Mouse (Mus musculus) large intestine, adult 2 months (tissue): ENCODE data around the gene Upf3b. TPM values are rescaled to one million over a fixed set of nuclear protein-coding genes. Genes with fewer than 3 reads are reported as not detected.
"Not testable (repeated sequence)": the region's sequence is repeated elsewhere in the genome, so short reads cannot be mapped to it uniquely, and the experiment has no call there.

ENCODE experiments used
- DNase-seq: peaks from one replicate; pipeline ENCODE4 v3.0.0-alpha.2; 2012; ENCODE audit warnings: low read depth, low spot score
- WGBS: fragments of 180-500 bp; shearing (Covaris S2); methylation state at CpG from one replicate; pipeline ENCODE4 v1.1.7; 2018; 5-methylcytosine and 5-hydroxymethylcytosine counted together
- polyA plus RNA-seq: library from polyadenylated mRNA; depleted of rRNA; stranded (reverse); fragments of >200 nt; gene quantifications from 2 replicates; pipeline ENCODE4 v1.2.3, GENCODE M21; 2012; rRNA removed

The Upf3b gene
- polyA plus RNA-seq, result 2.0 and 3.3 TPM in 2 replicates

DNA sequence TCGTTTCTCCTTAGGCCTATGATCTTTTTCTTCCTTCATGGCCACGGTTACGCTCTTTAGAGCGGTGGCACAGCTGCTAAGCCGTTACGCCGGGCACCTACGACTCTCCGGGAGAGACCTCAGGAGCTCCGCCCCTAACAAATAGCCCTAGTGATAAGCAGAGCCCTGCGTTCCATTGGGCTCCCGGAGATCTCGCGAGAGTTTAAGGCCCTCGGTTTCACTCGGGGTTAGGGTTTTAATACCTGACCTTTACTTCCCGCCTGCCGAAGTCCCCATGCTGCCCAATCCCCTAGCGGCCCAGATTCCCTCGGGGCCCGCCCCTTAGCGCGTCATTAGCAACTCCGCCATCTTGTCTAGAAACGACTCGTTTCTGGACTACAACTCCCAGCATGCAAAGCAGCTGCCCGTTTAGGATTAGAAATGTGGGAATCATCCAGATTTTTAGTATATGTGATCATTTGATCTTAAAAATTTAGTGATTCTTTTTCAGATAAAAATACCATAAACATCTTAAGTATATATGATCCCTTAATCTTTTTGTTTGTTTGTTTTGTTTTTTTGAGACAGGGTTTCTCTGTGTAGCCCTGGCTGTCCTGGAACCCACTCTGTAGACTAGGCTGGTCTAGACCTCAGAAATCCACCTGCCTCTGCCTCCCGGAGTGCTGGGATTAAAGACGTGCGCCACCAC lies at the start of gene Upf3b:
Gene Upf3b, minus strand, starts transcription at position 130 of the 688 bp plus-strand sequence.
- peak; percentile 82 for DNase-seq
- 13% methylated on average over 30 of the region's 30 CpGs for WGBS

DNA sequence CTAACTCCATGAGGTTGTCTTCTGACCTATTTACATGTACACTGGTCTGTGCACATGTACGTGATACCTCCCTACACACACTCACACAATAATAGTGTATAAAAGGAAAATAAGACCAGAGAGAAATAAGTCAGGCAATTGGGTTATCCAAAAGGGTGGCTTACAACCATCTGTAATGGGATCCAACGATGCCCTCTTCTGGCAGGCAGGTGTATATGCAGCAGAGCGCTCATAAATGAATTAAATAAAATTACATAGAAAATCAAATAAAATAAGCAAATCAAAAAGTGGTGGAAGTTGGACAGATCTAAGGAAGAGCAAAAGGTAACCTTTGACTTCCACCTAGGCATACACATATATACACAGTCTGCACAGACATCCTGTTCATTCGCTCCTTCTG lies 47.7 kb upstream of the Upf3b start:
- WGBS, result 60% methylated on average over 4 of the region's 4 CpGs
- DNase-seq, result no peak

DNA sequence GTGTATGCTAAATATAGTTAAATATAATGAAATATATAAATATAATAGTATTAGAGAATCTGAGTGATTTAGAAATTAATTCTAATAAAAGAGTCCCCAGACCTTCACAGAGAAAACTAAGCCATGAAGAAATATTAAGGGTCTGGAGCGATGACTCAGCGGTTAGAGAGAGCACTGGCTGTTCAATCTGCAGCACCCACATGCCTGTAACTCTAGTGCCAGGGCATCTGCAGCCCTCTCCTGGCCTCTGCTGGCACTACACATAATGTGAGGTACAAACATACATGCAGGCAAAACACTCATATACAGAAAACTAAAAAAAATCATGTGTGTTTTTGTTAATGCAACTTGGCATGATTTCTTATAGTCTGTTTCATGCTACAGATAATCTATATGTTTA lies 34.8 kb upstream of the Upf3b start:
- no peak for DNase-seq

DNA sequence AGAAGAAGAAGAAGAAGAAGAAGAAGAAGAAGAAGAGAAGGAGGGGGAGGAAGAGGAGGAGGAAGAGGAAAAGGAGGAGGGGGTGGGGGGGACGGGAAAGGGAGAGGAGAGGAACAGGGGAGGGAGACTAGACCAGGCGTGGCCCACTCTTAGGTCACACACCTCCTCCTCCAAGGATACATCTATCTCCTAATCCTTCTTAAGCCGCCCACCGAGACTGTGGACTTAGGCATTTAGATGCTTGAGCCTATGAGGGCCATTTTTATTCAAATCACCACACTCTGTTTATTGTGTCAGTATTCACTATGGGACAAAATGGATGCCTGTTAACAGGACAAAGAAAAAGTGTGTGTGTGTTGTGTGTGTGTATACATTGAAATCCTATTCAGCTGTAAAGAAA lies 34.4 kb upstream of the Upf3b start:
- DNase-seq, result not testable (repeated sequence)
- no CpG with 5 or more reads among the region's 4 CpGs for WGBS

More for the DNA sequence above, 34.8 kb upstream of the Upf3b start:
- 96% methylated on average over 2 of the region's 2 CpGs for WGBS

DNA sequence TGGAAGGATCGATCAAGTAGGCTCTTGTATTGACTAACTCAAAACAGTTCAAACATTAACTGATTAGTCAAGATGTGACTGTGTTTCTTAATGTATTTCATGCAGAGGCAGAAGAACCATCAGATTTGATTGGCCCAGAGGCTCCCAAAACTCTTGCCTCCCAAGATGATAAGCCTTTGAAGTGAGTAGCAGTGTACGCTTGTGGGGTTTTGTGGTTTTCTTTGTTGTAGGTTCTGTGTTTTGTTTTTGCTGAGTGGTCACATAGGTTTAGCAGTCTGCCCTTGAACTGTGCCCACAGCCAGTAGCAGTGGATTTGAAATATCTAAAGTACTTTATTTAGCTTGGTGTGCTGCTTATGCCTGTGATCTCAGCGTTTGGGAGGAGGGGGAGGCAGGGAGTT lies 31.6 kb upstream of the Upf3b start:
- 90% methylated on average over 3 of the region's 3 CpGs for WGBS
- no peak for DNase-seq

DNA sequence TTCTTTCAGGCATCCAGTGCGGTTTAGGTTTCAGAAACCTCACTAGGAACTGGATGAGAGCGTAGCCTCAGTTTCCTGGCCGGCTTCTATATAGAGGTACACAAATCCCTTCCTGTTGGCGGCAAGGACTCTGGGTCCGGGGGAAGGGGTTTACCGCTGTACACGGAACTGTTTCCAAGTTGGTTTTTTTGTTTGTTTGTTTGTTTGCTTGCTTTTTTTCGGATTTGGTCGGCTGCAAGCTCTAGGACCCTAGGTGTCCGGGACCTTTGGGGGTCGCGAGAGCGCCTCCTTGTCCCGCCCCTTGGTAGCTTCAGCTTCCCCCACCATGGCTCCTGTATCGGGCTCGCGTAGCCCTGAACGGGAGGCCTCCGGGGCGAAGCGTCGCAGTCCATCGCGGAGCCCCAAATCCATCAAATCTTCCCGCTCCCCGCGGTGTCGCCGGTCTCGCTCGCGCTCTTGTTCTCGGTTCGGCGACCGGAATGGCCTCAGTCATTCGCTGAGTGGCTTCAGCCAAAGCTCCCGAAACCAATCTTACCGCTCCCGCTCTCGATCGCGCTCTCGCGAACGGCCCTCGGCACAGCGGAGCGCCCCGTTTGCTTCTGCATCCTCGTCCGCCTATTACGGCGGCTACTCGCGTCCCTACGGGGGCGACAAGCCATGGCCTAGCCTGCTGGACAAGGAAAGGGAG lies 16.7 kb upstream of the Upf3b start, which contains the start of gene Nkap:
Gene Nkap, plus strand, starts transcription at position 125 of the 688 bp plus-strand sequence.
- 13% methylated on average over 58 of the region's 58 CpGs for WGBS
- no peak for DNase-seq

DNA sequence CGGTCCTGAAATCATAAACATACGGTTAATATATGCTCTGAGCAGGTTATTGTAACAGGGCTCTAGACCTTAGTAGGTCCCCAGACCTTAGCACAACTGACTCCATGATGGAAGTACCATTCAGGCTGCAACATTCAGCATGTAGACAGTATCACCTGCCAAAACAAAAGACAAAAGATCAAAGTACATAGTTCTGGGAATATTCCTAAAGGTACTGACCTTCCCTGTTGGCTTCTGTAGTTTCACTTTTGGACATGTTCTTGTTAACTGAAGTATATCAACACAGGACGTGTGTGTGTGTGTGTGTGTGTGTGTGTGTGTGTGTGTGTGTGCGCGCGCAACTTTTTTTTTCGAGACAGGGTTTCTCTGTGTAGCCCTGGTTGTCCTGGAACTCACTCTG lies 15.4 kb upstream of the Upf3b start:
- WGBS, result 90% methylated on average over 7 of the region's 7 CpGs
- DNase-seq, result no peak

DNA sequence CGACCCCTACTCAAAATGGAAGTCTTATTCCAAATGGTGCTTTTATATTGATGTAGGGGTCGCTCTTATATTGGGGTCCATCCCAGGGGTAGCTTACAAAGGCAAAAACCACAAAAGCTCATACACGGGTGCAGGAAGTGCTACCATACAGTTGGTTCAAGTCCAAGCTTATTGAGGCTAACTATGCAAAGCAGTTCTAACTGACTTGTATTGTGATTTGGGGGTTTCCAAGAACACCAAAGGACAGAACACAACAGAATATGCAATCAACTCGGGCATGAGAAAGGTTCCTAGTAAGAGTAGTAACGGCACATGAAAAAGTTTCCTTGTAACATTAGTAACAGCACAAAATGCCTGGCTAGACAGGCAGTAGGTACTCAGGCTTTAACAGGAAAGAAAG lies 10.1 kb upstream of the Upf3b start:
- WGBS, result 56% methylated on average over 5 of the region's 5 CpGs
- no peak for DNase-seq

DNA sequence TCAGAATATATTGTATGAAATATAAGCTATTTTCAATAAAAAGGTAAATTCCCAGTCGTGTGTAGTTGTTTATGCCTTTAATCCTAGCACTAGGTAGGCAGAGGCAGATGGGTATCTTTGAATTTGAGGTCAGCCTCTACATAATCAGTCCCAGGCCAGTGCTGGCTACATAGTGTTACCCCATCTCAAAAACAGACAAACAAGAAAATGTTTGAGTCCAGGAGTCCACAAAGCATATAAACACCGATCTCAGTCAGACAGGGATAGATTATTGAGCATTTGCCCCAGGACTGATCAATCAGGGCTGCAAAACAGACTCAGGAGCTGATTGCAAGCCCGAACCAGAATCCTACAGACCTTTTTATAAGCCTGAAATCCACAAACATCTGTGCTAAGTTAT lies 9.5 kb upstream of the Upf3b start:
- 63% methylated on average over 3 of the region's 3 CpGs for WGBS
- no peak for DNase-seq

DNA sequence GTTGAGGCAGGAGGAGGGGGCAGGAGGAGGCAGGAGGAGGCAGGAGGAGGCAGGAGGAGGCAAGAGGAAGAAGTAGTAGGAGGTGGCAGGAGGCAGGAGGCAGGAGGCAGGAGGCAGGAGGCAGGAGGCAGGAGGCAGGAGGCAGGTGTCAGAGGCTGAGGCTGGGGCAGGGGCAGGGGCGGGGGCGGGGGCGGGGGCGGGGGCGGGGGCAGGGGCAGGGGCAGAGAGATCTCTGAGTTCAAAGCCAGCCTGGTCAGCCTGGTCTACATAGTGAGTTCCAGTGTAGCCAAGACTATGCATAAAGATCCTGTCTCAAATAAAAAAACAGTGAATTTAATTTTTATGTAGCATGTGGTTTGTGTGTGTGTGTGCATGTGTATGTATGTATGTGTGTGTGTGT lies 7.0 kb upstream of the Upf3b start:
- WGBS, result no CpG with 5 or more reads among the region's 5 CpGs
- no peak for DNase-seq

DNA sequence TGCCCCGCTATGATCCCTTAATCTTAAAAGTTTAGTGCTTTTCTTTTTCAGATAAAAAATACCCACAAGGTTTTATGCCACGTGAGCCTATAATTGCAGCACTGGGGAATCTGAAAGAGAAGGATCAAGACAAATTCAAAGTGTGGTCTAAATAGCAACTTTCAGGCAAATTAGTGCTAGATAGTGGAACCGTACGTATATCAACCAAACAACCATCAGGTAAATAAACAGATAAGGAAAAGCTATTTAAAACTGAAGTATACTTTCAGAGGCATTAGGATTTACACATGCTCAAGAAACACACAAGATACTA lies 715 bp upstream of the Upf3b start:
- WGBS, result 79% methylated on average over 4 of the region's 4 CpGs
- DNase-seq, result no peak

DNA sequence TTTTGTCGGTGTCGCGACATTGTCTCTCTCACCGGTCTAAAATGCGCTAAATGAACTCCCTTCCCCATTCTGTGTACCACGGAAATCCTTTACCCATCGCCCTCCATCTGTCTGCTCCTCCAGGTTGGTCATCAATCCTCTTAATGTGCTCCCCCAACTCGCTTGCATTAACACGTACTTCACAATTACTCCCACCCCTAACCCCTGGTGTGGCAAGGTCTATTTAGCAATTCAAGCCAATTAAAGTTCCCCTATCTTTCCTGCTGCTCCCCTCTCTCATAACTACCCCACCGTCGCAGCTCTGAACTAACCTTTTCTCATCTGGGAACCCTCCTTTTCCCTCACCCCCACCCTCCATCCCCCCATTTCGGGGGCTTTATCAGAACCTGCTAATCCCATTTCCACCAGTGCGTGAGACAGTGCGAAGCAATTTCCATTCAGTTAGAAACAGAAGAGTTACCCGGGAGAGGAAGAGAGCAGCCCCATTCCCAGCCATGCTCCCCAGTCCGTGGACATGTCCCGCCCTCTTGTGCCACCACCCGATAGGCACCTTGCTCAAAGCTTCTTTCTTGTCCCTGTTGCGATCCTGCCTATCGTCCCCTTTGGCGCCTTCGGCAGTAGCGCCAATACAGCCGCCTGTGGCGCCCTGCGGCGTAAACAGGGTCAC lies 463 bp downstream of the Upf3b start:
- DNase-seq, result no peak
- WGBS, result 13% methylated on average over 27 of the region's 27 CpGs

DNA sequence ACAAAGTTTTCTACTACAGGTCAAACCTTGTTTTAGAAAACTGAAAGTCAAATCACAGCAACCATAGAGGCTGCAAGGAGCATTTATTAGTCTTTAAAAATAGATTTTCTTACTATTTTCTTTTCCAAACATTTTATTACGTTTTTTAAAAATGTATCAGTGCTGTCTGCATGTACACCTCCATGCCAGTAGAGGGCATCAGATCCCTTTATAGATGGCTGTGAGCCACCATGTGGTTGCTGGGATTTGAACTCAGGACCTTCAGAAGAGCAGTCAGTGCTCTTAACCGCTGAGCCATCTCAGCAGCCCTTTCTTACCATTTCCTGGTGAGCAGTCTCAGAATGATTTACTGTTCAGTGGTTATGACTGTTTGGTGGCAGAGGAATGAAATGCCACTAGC lies 6.3 kb downstream of the Upf3b start:
- DNase-seq, result no peak
- WGBS, result 46% methylated on average over 2 of the region's 2 CpGs

DNA sequence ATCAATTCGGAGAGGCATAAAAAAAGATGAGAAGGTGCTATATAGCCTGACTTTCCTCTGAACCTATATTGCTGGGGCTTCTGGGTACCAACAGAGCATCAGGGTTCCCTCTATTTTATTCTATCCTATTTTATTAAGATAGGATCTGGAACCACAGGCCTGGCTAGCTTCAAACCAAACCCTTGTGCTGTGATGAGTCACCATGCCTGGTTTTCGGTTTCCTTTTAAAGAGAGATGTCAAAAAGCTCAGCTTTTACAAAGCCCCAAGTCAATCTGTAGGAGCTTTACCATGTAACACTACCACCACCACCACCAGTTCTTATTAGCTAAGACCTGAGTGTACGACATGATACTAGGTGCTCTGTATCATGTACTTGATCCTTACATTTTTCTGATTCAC lies 11.4 kb downstream of the Upf3b start:
- 90% methylated on average over 3 of the region's 3 CpGs for WGBS
- no peak for DNase-seq

DNA sequence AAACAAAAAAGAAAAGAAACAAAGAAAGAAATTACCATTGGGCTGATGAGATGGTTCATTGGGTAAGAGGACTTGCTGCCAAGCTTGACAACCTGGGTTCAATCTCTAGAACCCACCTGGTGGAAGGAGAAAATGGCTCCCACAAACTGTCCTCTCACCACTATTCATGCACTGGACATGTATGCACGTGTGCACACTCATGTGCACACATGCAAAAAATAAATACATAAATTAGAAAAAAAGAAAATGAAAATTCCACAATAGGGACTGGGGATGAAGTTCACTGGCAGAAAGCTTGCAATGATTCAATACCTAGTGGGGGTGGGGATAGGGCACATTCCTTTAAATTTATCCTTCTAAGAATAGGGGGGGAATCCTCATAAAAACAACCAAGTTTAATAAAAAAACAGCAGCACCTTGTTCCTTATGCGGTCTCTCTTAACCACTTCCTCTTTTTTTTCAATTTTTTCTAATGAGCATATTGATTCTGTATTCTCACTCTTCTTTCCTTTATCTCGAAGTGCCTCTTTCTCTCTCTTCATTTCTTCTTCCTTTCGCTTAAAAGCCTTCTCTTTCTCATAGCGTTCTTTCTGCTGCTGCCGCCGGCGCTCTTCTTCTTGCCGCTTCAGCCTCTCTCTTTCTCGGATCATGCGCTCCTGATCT lies 14.9 kb downstream of the Upf3b start:
- WGBS, result 85% methylated on average over 11 of the region's 11 CpGs
- DNase-seq, result no peak

DNA sequence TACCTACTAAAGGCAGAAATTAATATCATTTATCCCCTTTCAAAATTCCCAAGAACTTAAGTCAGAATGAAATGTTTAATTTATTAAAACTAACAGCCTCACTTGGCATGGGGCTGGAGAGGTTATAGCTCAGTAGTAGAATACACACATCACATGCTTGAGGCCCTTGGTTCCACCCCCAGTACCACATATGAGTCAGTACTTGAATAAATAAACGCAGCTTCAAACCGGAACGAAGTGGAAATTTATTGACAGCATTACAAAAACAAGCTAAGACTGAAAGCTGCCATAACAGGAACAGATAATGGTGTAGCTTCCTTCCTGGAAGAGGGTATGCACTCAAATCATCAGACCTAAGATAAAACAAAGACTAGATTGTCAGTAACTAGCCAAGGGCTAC lies 18.7 kb downstream of the Upf3b start:
- WGBS, result 49% methylated on average over 3 of the region's 3 CpGs
- no peak for DNase-seq

DNA sequence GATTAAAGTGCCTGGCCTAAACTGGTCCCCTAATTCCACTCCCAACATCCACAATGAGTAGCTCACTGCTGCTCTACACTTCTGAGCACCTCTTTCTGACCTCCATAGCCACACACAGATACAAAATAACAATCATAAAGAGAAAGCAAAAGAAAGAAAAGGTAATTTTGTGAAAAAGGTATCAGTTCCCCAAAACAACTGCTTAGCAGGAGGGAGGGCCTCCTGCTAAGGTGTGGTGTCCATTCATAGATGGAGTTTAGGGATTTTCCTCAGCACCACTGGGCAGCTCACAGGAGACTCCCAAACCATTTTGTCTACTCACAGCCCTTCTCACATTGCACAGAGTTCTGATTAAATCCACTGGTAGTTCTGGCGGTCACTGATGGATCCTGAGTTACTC lies 21.3 kb downstream of the Upf3b start:
- DNase-seq, result no peak
- WGBS, result 82% methylated on average over 1 of the region's 1 CpGs

DNA sequence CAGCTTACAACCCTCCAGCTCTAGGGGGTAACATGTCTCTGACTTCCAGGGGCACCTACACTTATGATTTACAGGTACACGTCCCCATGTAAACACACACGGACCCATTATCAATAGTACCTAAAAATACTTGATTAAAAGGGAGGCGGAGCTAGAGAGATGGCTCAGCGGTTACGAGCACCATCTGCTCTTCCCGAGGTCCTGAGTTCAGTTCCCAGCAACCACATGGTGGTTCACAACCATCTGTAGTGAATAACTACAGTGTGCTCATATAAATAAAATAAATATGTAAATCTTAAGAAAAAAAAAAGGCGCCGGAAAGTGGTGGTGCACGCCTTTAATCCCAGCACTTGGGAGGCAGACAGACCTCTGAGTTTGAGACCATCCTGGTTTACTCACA lies 24.5 kb downstream of the Upf3b start:
- no peak for DNase-seq
- 23% methylated on average over 9 of the region's 9 CpGs for WGBS

DNA sequence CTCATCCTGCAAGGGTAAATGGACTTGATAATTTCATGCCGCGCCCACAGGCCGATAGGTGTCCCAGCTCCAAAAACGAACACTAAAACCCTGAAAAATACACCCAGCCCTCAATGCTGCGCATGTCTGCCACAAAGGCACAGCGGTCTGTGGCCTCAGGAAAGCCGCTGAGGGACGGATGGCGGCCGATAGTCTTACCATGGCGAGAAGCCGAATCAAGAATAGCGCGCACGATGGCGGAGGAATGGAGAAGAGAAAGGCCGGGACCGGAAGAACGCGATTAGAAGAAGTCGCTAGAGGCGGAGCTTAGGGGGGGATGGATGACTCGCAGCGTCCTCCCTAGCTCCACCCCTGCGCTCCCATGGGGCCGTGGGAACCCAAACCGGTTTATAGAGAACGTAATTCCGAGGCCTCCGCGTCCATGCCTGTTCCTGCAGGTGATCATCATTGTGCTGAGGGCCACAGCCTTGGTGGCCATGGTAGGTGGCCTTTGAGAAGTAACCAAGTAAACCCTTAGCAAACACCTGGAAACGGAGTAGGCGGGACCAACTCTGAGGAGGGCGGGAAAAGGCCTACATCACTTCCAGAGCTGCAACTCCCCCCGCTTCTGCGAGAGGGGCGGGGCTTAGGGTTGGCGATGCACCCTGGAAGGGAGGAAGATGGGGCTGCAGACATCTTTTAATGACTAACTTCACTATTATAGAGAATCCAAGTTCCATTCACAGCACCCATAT lies 25.0 kb downstream of the Upf3b start, which contains the start of gene Rpl39:
Gene Rpl39, minus strand, starts transcription at position 476 of the 734 bp plus-strand sequence.
- WGBS, result 23% methylated on average over 38 of the region's 38 CpGs
- DNase-seq, result peak; percentile 65
